2 mouse cellular contexts compared by ENCODE assay signal in the genomic region with DNA sequence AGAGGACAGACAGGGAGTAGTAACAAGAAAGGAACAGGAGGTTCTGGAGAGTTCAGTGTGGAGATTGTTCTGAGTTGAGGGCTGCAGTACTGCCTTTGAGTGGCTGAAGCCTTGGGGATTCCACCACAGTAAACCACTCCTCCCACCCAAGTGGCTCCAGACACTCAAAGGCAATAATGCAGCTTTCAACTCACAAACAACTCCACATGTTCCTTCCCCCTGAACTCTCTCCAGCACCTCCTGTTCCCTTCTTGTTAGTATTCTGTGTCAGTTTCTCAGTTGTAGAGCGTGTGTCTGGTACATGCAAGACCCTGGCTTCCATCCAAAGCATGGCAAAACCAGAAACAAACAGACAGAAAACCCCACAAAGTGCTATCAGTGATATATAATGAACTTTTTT. TPM values are rescaled to one million over a fixed set of nuclear protein-coding genes. Genes with fewer than 3 reads are reported as not detected.
"Had no signal": no experiment of that assay in that cellular context is flagged by ENCODE, and none has a peak within 500 bp of the region (broad histone marks: within the 10 kb centered on the region; RNA-seq: fewer than 3 reads in every experiment).

No protein-coding gene starts in this region.

RNA-seq across cellular contexts. Expression of a gene that starts 24.0 kb away (rescaled TPM):
- total RNA-seq: neutrophil, adult 5-6 weeks had no signal
- polyA plus RNA-seq: stomach, postnatal 0 days had no signal
